Mouse (Mus musculus): Measurements from ENCODE around the gene Dst. TPM values are rescaled to one million over a fixed set of nuclear protein-coding genes. Genes with fewer than 3 reads are reported as not detected.

The Dst gene
- polyA plus RNA-seq, 2 experiments = 4.3 to 5.0 TPM

- Histone ChIP-seq H3K4me3 (ENCODE audit: insufficient read depth in 1 of 2, low read depth in 2 of 2, low read length in 2 of 2) (no peak overlapping the region), H3K9me3 (ENCODE audit: control insufficient read depth, low read length) (no peaks in the 10 kb centered on the region), H3K9ac (replicated peaks) (no peak overlapping the region), H3K27ac (no peak overlapping the region), H3K4me2 (ENCODE audit: low read depth) (no peak overlapping the region), H3K4me1 (replicated peaks; ENCODE audit: control insufficient read depth in 2 of 2, insufficient read depth in 2 of 2, low read length in 1 of 2) (no peaks in the 10 kb centered on the region), H3K27me3 (ENCODE audit: control insufficient read depth, insufficient read depth, low read length) (no peaks in the 10 kb centered on the region), H3K36me3 (replicated peaks; ENCODE audit: control insufficient read depth, insufficient read depth, low read depth) (no peaks in the 10 kb centered on the region)
- no peak for DNase-seq (ENCODE audit: low read depth in 3 of 3, low spot score in 3 of 3)
- WGBS (ENCODE audit: insufficient replicate concordance) = 36% methylated on average over 4 of the region's 4 CpGs
- TF ChIP-seq CTCF (IDR thresholded peaks at IDR 0.05; ENCODE audit: low read depth) = no peak
- TF ChIP-seq EP300 (IDR thresholded peaks at IDR 0.05; ENCODE audit: low read depth) = no peak
- no peak for ATAC-seq (ENCODE audit: insufficient read depth)
These were observed 187.1 kb downstream of the Dst start for GRCm38 (mm10) chr1:34095173-34095572.

DNA sequence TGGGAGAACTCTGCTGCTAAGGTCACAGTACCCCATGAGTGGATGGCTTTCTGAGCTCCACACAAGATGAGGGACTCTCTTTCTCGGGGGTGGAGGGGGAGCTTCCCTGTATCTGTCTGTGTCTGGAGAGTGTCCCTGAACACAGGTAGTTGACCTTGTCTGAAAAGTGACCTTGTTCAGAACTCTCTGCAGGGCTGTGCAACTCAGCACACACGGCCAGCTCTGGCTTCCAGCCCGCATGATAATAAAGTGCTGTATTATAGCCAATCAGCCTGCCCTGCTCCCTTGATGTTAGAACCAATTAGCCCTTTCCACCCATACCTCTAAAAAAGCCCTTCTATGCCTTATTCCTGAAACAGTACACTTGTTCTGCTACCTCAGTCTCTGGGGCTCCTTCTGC lies 188.9 kb downstream of the Dst start:
- H3K27me3 ChIP-seq (ENCODE audit: control insufficient read depth, insufficient read depth, low read length) = no peaks in the 10 kb centered on the region
- H3K4me2 ChIP-seq (ENCODE audit: low read depth) = no peak overlapping the region
- no peak for DNase-seq (ENCODE audit: low read depth in 3 of 3, low spot score in 3 of 3)
- H3K9ac ChIP-seq (replicated peaks) = no peak overlapping the region
- H3K27ac ChIP-seq = no peak overlapping the region
- no peaks in the 10 kb centered on the region for H3K36me3 ChIP-seq (replicated peaks; ENCODE audit: control insufficient read depth, insufficient read depth, low read depth)
- H3K9me3 ChIP-seq (ENCODE audit: control insufficient read depth, low read length) = no peaks in the 10 kb centered on the region
- TF ChIP-seq CTCF (IDR thresholded peaks at IDR 0.05; ENCODE audit: low read depth) (no peak), EP300 (IDR thresholded peaks at IDR 0.05; ENCODE audit: low read depth) (no peak)
- H3K4me3 ChIP-seq (ENCODE audit: insufficient read depth in 1 of 2, low read depth in 2 of 2, low read length in 2 of 2) = no peak overlapping the region
- no peak for ATAC-seq (ENCODE audit: insufficient read depth)
- WGBS (ENCODE audit: insufficient replicate concordance) = 59% methylated on average over 3 of the region's 3 CpGs
- H3K4me1 ChIP-seq (replicated peaks; ENCODE audit: control insufficient read depth in 2 of 2, insufficient read depth in 2 of 2, low read length in 1 of 2) = no peaks in the 10 kb centered on the region

DNA sequence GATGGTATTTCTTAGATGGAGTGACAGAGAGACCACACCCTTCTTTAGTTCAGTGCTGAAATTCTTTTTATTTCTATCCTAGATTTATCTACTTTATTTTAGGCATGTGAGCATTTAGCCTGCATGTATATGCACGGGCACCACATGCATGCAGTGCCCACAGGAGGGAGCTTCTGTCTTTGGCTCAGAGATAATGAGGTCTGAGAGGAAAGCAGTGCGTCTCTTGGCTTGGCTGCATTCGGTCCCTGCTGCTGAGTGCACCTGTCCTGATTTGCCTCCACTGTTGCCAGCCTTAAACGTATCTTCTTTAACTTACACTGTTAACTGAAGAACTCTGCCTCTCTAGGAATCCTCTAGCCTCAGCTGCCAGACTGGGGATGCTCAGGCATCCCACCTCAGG lies 189.6 kb downstream of the Dst start:
- Histone ChIP-seq H3K36me3 (replicated peaks; ENCODE audit: control insufficient read depth, insufficient read depth, low read depth) (no peaks in the 10 kb centered on the region), H3K27ac (no peak overlapping the region), H3K9me3 (ENCODE audit: control insufficient read depth, low read length) (no peaks in the 10 kb centered on the region), H3K9ac (replicated peaks) (no peak overlapping the region), H3K4me2 (ENCODE audit: low read depth) (no peak overlapping the region), H3K4me3 (ENCODE audit: insufficient read depth in 1 of 2, low read depth in 2 of 2, low read length in 2 of 2) (no peak overlapping the region), H3K27me3 (ENCODE audit: control insufficient read depth, insufficient read depth, low read length) (no peaks in the 10 kb centered on the region), H3K4me1 (replicated peaks; ENCODE audit: control insufficient read depth in 2 of 2, insufficient read depth in 2 of 2, low read length in 1 of 2) (no peaks in the 10 kb centered on the region)
- 54% methylated on average over 4 of the region's 4 CpGs for WGBS (ENCODE audit: insufficient replicate concordance)
- DNase-seq (ENCODE audit: low read depth in 3 of 3, low spot score in 3 of 3) = no peak
- TF ChIP-seq EP300 (IDR thresholded peaks at IDR 0.05; ENCODE audit: low read depth) = no peak
- no peak for TF ChIP-seq CTCF (IDR thresholded peaks at IDR 0.05; ENCODE audit: low read depth)
- ATAC-seq (ENCODE audit: insufficient read depth) = no peak

DNA sequence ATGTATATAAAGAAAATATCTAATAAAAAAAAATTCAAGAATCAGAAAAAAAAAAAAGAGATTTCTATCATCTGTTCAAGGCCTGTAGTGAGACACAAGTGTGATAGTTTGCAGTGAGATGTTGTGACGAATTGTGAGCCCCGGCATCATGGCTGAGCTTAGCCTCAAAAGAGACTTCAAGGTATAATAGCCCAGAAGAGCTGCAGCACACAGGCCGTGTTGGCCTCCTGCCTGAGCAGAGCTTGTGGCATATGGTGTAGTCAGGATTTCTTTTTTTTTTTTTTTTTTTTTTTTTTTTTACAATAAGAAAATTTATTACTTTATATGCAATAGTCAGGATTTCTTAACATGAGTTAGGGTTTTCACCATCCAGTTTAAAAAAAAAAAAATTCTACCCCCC lies 191.4 kb downstream of the Dst start:
- no peak overlapping the region for H3K4me2 ChIP-seq (ENCODE audit: low read depth)
- no peak overlapping the region for H3K27ac ChIP-seq
- H3K9ac ChIP-seq (replicated peaks) = no peak overlapping the region
- DNase-seq (ENCODE audit: low read depth in 3 of 3, low spot score in 3 of 3) = no peak
- no peaks in the 10 kb centered on the region for H3K27me3 ChIP-seq (ENCODE audit: control insufficient read depth, insufficient read depth, low read length)
- WGBS (ENCODE audit: insufficient replicate concordance) = 60% methylated on average over 3 of the region's 3 CpGs
- H3K4me1 ChIP-seq (replicated peaks; ENCODE audit: control insufficient read depth in 2 of 2, insufficient read depth in 2 of 2, low read length in 1 of 2) = peaks cover 0 to 2% of the 10 kb centered on the region in 2 experiments; a peak in 1 of 4 replicates
- no peak for ATAC-seq (ENCODE audit: insufficient read depth)
- TF ChIP-seq EP300 (IDR thresholded peaks at IDR 0.05; ENCODE audit: low read depth) (no peak), CTCF (IDR thresholded peaks at IDR 0.05; ENCODE audit: low read depth) (no peak)
- H3K36me3 ChIP-seq (replicated peaks; ENCODE audit: control insufficient read depth, insufficient read depth, low read depth) = no peaks in the 10 kb centered on the region
- H3K4me3 ChIP-seq (ENCODE audit: insufficient read depth in 1 of 2, low read depth in 2 of 2, low read length in 2 of 2) = no peak overlapping the region
- no peaks in the 10 kb centered on the region for H3K9me3 ChIP-seq (ENCODE audit: control insufficient read depth, low read length)

GRCm38 (mm10) chr1:34100385-34100784 lies 192.4 kb downstream of the Dst start:
- no peak for TF ChIP-seq EP300 (IDR thresholded peaks at IDR 0.05; ENCODE audit: low read depth)
- TF ChIP-seq CTCF (IDR thresholded peaks at IDR 0.05; ENCODE audit: low read depth) = no peak
- no peak overlapping the region for H3K27ac ChIP-seq
- DNase-seq (ENCODE audit: low read depth in 3 of 3, low spot score in 3 of 3) = no peak
- H3K4me2 ChIP-seq (ENCODE audit: low read depth) = no peak overlapping the region
- 49% methylated on average over 4 of the region's 4 CpGs for WGBS (ENCODE audit: insufficient replicate concordance)
- ATAC-seq (ENCODE audit: insufficient read depth) = no peak
- no peaks in the 10 kb centered on the region for H3K27me3 ChIP-seq (ENCODE audit: control insufficient read depth, insufficient read depth, low read length)
- H3K9ac ChIP-seq (replicated peaks) = no peak overlapping the region
- no peaks in the 10 kb centered on the region for H3K36me3 ChIP-seq (replicated peaks; ENCODE audit: control insufficient read depth, insufficient read depth, low read depth)
- no peak overlapping the region for H3K4me3 ChIP-seq (ENCODE audit: insufficient read depth in 1 of 2, low read depth in 2 of 2, low read length in 2 of 2)
- H3K9me3 ChIP-seq (ENCODE audit: control insufficient read depth, low read length) = no peaks in the 10 kb centered on the region
- H3K4me1 ChIP-seq (replicated peaks; ENCODE audit: control insufficient read depth in 2 of 2, insufficient read depth in 2 of 2, low read length in 1 of 2) = peaks cover 0 to 5% of the 10 kb centered on the region in 2 experiments; a peak in 2 of 4 replicates

Measured in liver, embryonic 14.5 days (tissue).